Mouse (Mus musculus) erythroblast, embryonic 14.5 days (primary cell): ENCODE measurements around the gene Ikzf3.

Source experiments
- GATA1 ChIP-seq: IDR thresholded peaks from 2 replicates; pipeline ENCODE4 v1.6.1; 2012; ENCODE audit warnings: low read length, inconsistent platforms, mixed read lengths
- TAL1 ChIP-seq: IDR thresholded peaks from 3 replicates; pipeline ENCODE4 v1.6.1; 2012; ENCODE audit warnings: low read length, inconsistent platforms, mixed read lengths

- TF ChIP-seq TAL1 (no peak), GATA1 (no peak)
Observed at GRCm38 (mm10) chr11:98457367-98458120, 88.3 kb downstream of the Ikzf3 start.
